Mouse (Mus musculus): Measurements from ENCODE around the gene Hist1h1e. TPM values are rescaled to one million over a fixed set of nuclear protein-coding genes. Genes with fewer than 3 reads are reported as not detected.
"Not testable (repeated sequence)": the region's sequence is repeated elsewhere in the genome, so short reads cannot be mapped to it uniquely, and the experiment has no call there.

Hist1h1e gene
- polyA plus RNA-seq, 1 experiment from 2014 or later = 6.8 TPM

DNA sequence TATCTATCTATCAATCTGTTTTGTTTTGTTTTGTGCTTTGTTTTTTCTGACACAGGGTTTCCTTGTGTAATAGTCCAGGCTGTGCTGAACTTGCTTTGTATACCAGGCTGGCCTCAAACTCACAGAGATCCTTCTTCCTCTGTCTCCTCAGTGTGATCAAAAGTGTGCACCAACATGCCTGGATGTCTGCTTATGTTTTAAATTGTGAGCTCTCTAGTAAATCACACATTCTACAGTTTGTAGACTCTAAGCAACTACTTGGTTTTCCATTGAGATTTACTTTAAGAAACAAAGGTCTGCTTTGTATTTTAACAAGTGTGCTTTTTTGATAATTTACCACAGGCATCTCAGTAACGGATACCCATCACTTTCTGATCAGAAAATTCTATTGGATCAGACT lies 44.5 kb downstream of the Hist1h1e start:
- Histone ChIP-seq H3K4me2 (replicated peaks; ENCODE audit: low read depth) (no peak overlapping the region), H3K36me3 (ENCODE audit: control insufficient read depth, insufficient read depth) (no peaks in the 10 kb centered on the region), H3K4me3 (ENCODE audit: low read depth, low read length) (no peak overlapping the region), H3K9ac (ENCODE audit: low read depth, low read length) (no peak overlapping the region), H3K27ac (ENCODE audit: low read depth, low read length) (no peak overlapping the region), H3K4me1 (replicated peaks; ENCODE audit: control insufficient read depth, insufficient read depth, low read length) (peaks cover 3% of the 10 kb centered on the region; the same call in 1 of the 2 replicates), H3K9me3 (ENCODE audit: control insufficient read depth) (no peaks in the 10 kb centered on the region), H3K27me3 (replicated peaks; ENCODE audit: control insufficient read depth, insufficient read depth, low read length) (no peaks in the 10 kb centered on the region)
- no peak for ATAC-seq
- WGBS = 95% methylated on average over 1 of the region's 1 CpGs
- TF ChIP-seq CTCF (IDR thresholded peaks at IDR 0.05; ENCODE audit: low read depth) = no peak

DNA sequence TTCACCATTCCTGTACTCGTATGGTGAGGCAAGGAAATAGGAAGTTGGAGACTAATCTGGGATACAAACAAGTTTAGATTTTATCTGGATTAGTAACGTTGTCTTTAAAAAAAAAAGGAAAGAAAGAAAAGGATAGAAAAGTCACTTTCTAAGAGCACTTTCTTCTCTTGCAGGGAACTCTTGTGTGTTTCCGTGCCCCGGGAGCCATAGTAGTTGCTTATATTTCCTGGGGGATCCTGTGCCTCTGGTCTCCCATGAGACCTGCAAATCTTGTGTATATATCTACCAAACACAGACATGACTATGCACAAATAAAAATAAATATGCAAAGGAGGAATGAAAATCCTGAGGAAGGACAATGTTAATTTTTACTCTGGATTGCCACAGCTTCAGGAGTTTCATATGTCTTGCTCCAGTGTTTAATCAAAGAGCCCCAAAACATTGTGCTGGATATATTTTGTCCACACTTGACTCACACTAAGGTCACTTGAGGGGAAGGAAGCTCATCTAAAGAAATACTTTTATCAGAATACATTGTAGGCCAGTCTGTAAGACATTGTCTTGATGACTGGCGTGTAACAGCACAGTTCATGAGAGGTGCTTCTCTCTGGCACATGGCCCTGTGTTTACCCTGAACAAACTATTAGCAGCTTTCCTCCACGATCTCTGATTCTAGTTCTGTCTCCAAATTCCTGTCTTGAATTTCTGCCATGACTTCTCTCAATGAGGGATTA lies 45.3 kb downstream of the Hist1h1e start:
- peak overlapping the region; percentile 9; the same call in 1 of the 2 replicates for H3K27ac ChIP-seq (ENCODE audit: low read depth, low read length)
- WGBS = 35% methylated on average over 6 of the region's 6 CpGs
- no peak for TF ChIP-seq CTCF (IDR thresholded peaks at IDR 0.05; ENCODE audit: low read depth)
- H3K4me2 ChIP-seq (replicated peaks; ENCODE audit: low read depth) = peak overlapping the region; percentile 67
- no peaks in the 10 kb centered on the region for H3K36me3 ChIP-seq (ENCODE audit: control insufficient read depth, insufficient read depth)
- H3K9me3 ChIP-seq (ENCODE audit: control insufficient read depth) = no peaks in the 10 kb centered on the region
- peak overlapping the region; percentile 46; the same call in 1 of the 2 replicates for H3K9ac ChIP-seq (ENCODE audit: low read depth, low read length)
- H3K27me3 ChIP-seq (replicated peaks; ENCODE audit: control insufficient read depth, insufficient read depth, low read length) = no peaks in the 10 kb centered on the region
- no peak for ATAC-seq
- peak overlapping the region; percentile 34 for H3K4me3 ChIP-seq (ENCODE audit: low read depth, low read length)
- H3K4me1 ChIP-seq (replicated peaks; ENCODE audit: control insufficient read depth, insufficient read depth, low read length) = peaks cover 9% of the 10 kb centered on the region; the same call in 1 of the 2 replicates

DNA sequence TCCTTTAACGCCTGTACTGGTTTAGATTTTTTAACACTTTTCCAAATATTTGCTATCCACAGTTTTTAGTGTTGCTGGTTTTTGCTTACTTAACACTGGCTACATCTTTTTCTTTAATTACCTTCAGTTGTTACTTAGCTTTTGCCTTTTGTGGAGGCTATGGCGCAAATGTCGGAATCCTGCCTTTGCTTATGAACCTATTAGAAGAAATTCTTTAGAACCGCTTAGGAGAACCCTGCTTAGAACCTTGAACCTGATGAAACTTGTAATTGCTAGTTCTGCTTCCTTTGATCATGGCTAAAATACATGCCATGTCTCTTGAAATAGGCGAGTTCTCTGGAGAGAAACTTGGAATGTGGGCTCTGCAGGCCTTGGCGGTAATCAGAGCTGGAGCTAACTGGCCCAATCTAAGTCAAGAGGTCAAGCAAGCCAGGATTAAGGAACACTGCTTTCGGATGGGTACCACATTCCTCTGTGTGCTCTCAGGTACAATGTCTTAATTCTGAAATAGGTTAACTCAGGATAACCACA lies 45.9 kb downstream of the Hist1h1e start:
- Histone ChIP-seq H3K36me3 (ENCODE audit: control insufficient read depth, insufficient read depth) (no peaks in the 10 kb centered on the region), H3K27ac (ENCODE audit: low read depth, low read length) (peak overlapping the region; percentile 9; the same call in 1 of the 2 replicates), H3K4me1 (replicated peaks; ENCODE audit: control insufficient read depth, insufficient read depth, low read length) (peaks cover 9% of the 10 kb centered on the region; the same call in 1 of the 2 replicates), H3K4me3 (ENCODE audit: low read depth, low read length) (peak overlapping the region; percentile 34), H3K9ac (ENCODE audit: low read depth, low read length) (peak overlapping the region; percentile 46; the same call in 1 of the 2 replicates), H3K9me3 (ENCODE audit: control insufficient read depth) (no peaks in the 10 kb centered on the region), H3K27me3 (replicated peaks; ENCODE audit: control insufficient read depth, insufficient read depth, low read length) (no peaks in the 10 kb centered on the region), H3K4me2 (replicated peaks; ENCODE audit: low read depth) (peak overlapping the region; percentile 67)
- ATAC-seq = no peak
- WGBS = 7% methylated on average over 7 of the region's 7 CpGs
- no peak for TF ChIP-seq CTCF (IDR thresholded peaks at IDR 0.05; ENCODE audit: low read depth)

DNA sequence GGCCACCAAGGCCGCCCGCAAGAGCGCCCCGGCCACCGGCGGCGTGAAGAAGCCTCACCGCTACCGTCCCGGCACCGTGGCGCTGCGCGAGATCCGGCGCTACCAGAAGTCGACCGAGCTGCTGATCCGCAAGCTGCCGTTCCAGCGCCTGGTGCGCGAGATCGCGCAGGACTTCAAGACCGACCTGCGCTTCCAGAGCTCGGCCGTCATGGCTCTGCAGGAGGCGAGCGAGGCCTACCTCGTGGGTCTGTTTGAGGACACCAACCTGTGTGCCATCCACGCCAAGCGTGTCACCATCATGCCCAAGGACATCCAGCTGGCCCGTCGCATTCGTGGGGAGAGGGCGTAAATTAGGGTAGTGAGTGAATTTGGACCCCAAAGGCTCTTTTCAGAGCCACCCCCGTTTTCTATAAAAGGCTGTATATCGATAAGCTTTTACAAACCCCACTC lies 46.5 kb downstream of the Hist1h1e start:
- Histone ChIP-seq H3K4me3 (ENCODE audit: low read depth, low read length) (peak overlapping the region; percentile 34), H3K27ac (ENCODE audit: low read depth, low read length) (peak overlapping the region; percentile 54; the same call in 1 of the 2 replicates), H3K4me2 (replicated peaks; ENCODE audit: low read depth) (peak overlapping the region; percentile 67), H3K9ac (ENCODE audit: low read depth, low read length) (peak overlapping the region; percentile 46; the same call in 1 of the 2 replicates)
- not testable (repeated sequence) for H3K4me1 ChIP-seq (replicated peaks; ENCODE audit: control insufficient read depth, insufficient read depth, low read length); H3K27me3 ChIP-seq (replicated peaks; ENCODE audit: control insufficient read depth, insufficient read depth, low read length); H3K9me3 ChIP-seq (ENCODE audit: control insufficient read depth); ATAC-seq; H3K36me3 ChIP-seq (ENCODE audit: control insufficient read depth, insufficient read depth)
- WGBS = 0% methylated on average over 9 of the region's 40 CpGs

DNA sequence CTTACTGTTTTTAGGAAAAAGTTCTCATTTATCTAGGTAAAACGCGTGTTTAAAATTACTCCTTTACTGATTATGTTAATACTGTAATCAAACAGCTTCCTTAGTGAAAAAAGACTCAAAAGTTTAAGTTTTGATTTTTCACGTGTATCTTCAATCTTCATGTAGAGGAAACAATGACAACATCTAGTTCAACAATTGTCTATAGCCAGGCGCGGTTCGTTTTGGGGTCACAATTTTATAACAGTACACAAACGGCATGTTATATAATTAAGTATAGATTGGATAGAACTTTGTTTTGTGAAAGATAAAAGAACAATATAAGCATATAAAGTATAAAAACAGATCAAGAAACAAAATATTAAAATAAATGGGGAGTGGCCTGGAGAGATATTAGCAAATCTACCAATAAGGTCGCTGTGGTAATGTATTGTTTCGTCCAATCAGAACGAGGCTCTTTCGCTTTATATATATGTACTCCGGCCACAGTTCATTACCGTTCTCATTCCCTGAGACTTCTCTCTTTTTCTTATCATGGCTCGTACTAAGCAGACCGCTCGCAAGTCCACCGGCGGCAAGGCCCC lies 47.0 kb downstream of the Hist1h1e start, which contains the start of gene Hist1h3d:
Hist1h3d (plus strand) TSS at position 493 of the 581 bp plus-strand sequence.
- Histone ChIP-seq H3K4me1 (replicated peaks; ENCODE audit: control insufficient read depth, insufficient read depth, low read length) (peaks cover 9% of the 10 kb centered on the region; the same call in 1 of the 2 replicates), H3K9ac (ENCODE audit: low read depth, low read length) (peak within 1 kb of the TSS; percentile 46; the same call in 1 of the 2 replicates), H3K27me3 (replicated peaks; ENCODE audit: control insufficient read depth, insufficient read depth, low read length) (no peaks in the 10 kb centered on the region), H3K4me3 (ENCODE audit: low read depth, low read length) (peak within 1 kb of the TSS; percentile 34), H3K9me3 (ENCODE audit: control insufficient read depth) (no peaks in the 10 kb centered on the region), H3K4me2 (replicated peaks; ENCODE audit: low read depth) (peak within 1 kb of the TSS; percentile 67), H3K36me3 (ENCODE audit: control insufficient read depth, insufficient read depth) (no peaks in the 10 kb centered on the region), H3K27ac (ENCODE audit: low read depth, low read length) (peak within 1 kb of the TSS; percentile 54; the same call in 1 of the 2 replicates)
- peak; percentile 52 for ATAC-seq
- TF ChIP-seq CTCF (IDR thresholded peaks at IDR 0.05; ENCODE audit: low read depth) = no peak
- WGBS = under 1% methylated on average over 18 of the region's 18 CpGs

DNA sequence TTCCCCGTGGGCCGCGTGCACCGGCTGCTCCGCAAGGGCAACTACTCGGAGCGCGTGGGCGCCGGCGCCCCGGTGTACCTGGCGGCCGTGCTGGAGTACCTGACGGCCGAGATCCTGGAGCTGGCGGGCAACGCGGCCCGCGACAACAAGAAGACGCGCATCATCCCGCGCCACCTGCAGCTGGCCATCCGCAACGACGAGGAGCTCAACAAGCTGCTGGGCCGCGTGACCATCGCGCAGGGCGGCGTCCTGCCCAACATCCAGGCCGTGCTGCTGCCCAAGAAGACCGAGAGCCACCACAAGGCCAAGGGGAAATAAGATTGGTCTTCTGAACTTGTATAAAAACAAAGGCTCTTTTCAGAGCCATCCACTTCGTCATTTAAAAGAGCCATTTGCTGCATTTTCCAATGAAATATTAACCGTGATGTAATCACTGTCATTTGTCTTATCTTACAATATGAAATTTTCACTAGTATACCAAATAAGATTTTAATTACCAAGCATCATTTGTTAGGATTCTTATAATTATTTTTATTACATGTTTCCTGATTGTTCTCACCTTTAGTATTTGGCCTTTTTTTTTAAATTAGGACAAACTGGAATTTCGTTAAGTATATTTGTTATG lies 47.7 kb downstream of the Hist1h1e start:
- not testable (repeated sequence) for H3K9ac ChIP-seq (ENCODE audit: low read depth, low read length); H3K9me3 ChIP-seq (ENCODE audit: control insufficient read depth); H3K27me3 ChIP-seq (replicated peaks; ENCODE audit: control insufficient read depth, insufficient read depth, low read length); H3K4me1 ChIP-seq (replicated peaks; ENCODE audit: control insufficient read depth, insufficient read depth, low read length); H3K36me3 ChIP-seq (ENCODE audit: control insufficient read depth, insufficient read depth)
- H3K4me3 ChIP-seq (ENCODE audit: low read depth, low read length) = peak overlapping the region; percentile 18; the same call in 1 of the 2 replicates
- peak overlapping the region; percentile 69 for H3K4me2 ChIP-seq (replicated peaks; ENCODE audit: low read depth)
- peak; percentile 29 for ATAC-seq
- peak overlapping the region; percentile 62; the same call in 1 of the 2 replicates for H3K27ac ChIP-seq (ENCODE audit: low read depth, low read length)
- under 1% methylated on average over 4 of the region's 39 CpGs for WGBS

DNA sequence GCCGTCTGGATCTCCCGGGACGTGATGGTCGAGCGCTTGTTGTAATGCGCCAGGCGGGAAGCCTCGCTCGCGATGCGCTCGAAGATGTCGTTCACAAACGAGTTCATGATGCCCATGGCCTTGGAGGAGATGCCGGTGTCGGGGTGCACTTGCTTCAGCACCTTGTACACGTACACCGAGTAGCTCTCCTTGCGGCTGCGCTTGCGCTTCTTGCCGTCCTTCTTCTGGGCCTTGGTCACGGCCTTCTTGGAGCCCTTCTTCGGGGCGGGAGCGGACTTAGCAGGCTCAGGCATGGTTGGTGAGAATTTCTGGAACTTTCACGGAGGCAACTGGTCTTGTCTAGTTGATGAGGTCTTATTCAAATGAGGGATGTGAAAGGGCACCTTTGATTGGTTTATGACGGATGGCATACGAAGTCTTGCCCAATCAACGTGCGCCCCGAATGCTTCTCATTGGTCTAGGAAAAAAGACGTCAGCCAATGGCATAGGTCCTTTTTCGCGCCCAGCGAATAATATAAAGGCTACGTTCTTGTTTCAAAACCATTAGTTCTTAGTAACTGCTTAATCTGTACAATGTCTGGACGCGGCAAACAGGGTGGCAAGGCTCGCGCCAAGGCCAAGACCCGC lies 48.3 kb downstream of the Hist1h1e start, which contains the start of the genes Hist1h2bf and Hist1h2ad:
Hist1h2bf (minus strand) TSS at position 299 of the 627 bp plus-strand sequence.
Hist1h2ad (plus strand) TSS at position 484 of the 627 bp plus-strand sequence.
- H3K36me3 ChIP-seq (ENCODE audit: control insufficient read depth, insufficient read depth) = not testable (repeated sequence)

More for the DNA sequence above, 48.3 kb downstream of the Hist1h1e start, which contains the start of the genes Hist1h2bf and Hist1h2ad:
- WGBS = under 1% methylated on average over 28 of the region's 42 CpGs
- not testable (repeated sequence) for H3K4me1 ChIP-seq (replicated peaks; ENCODE audit: control insufficient read depth, insufficient read depth, low read length); H3K9me3 ChIP-seq (ENCODE audit: control insufficient read depth); H3K27me3 ChIP-seq (replicated peaks; ENCODE audit: control insufficient read depth, insufficient read depth, low read length)
- Histone ChIP-seq H3K4me2 (replicated peaks; ENCODE audit: low read depth) (peak within 1 kb of the TSS; percentile 69), H3K9ac (ENCODE audit: low read depth, low read length) (peak within 1 kb of the TSS; percentile 53), H3K27ac (ENCODE audit: low read depth, low read length) (peak within 1 kb of the TSS; percentile 62), H3K4me3 (ENCODE audit: low read depth, low read length) (peak within 1 kb of the TSS; percentile 35)
- ATAC-seq = peak; percentile 87

All from intestine, postnatal 0 days (tissue).